16 mouse cellular contexts compared by ENCODE assay signal in genomic region chr4:76541769-76542168, GRCm38 (mm10).
"Had no signal": no experiment of that assay in that cellular context is flagged by ENCODE, and none has a peak within 500 bp of the region (broad histone marks: within the 10 kb centered on the region; RNA-seq: fewer than 3 reads in every experiment).

No protein-coding gene starts in this region.

- H3K4me3 ChIP-seq: neural tube, embryonic 13.5 days; neural tube, embryonic 15.5 days; stomach, embryonic 15.5 days had no signal

- H3K4me2 ChIP-seq: neural tube, embryonic 13.5 days; neural tube, embryonic 15.5 days; stomach, embryonic 15.5 days had no signal

- H3K9me3 ChIP-seq: neural tube, embryonic 13.5 days; neural tube, embryonic 15.5 days; stomach, embryonic 15.5 days had no signal

- H3K4me1 ChIP-seq: neural tube, embryonic 13.5 days; neural tube, embryonic 15.5 days; stomach, embryonic 15.5 days had no signal

- H3K9ac ChIP-seq: neural tube, embryonic 13.5 days; neural tube, embryonic 15.5 days; stomach, embryonic 15.5 days had no signal

- H3K27me3 ChIP-seq: neural tube, embryonic 13.5 days; neural tube, embryonic 15.5 days; stomach, embryonic 15.5 days had no signal

- H3K27ac ChIP-seq: neural tube, embryonic 13.5 days; neural tube, embryonic 15.5 days; stomach, embryonic 15.5 days; stomach, postnatal 0 days had no signal

- DNase-seq: retina, postnatal 1 day; right cerebral cortex, adult 18-20 months; right cerebral cortex, postnatal 14 days; right cerebral cortex, postnatal 25 days; right cerebral cortex, postnatal 4 days; spleen, adult 18-20 months; thymus, adult 18-20 months; thymus, adult 2 months; thymus, postnatal 14 days; thymus, postnatal 25 days; thymus, postnatal 36 days; thymus, postnatal 4 days had no signal

- H3K36me3 ChIP-seq: neural tube, embryonic 13.5 days; neural tube, embryonic 15.5 days; stomach, embryonic 15.5 days had no signal
